Comparison of ENCODE assay signal across 11 mouse cellular contexts in the genomic region with DNA sequence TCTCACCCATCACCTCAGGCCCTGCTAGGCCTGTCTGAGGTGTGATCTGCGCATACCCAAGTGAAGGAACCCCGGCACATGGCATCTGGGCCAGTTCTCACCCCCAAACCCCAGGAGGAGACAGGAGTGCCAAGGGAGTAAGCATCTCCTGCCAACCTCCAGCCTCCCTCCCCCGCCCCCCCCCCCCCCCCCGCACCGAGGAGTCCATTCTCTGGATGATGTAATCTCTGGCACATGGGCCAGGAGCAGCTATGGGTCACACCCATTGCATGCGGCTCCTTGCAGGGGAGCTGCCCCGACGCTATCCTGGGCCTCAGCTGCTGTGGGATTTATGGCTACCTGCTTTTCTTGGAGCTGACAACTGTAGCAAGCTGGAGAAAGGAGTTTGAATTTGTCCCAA. TPM values are rescaled to one million over a fixed set of nuclear protein-coding genes. Genes with fewer than 3 reads are reported as not detected.
DNase-seq lines count a peak whose midpoint lies in the region; ATAC-seq and TF ChIP-seq lines count a peak whose summit lies in the region.
"Had no signal": no experiment of that assay in that cellular context is flagged by ENCODE, and none has a peak within 500 bp of the region (broad histone marks: within the 10 kb centered on the region; RNA-seq: fewer than 3 reads in every experiment).

No protein-coding gene starts in this region.

- no peak overlapping the region for H3K4me3 ChIP-seq in embryonic facial prominence, embryonic 14.5 days (ENCODE audit: low read depth, low read length)
- H3K4me3 ChIP-seq in embryonic facial prominence, embryonic 10.5 days: no peak overlapping the region
- no peak overlapping the region for H3K4me3 ChIP-seq in midbrain, postnatal 0 days (ENCODE audit: low read depth, low read length)
- no peak overlapping the region for H3K4me3 ChIP-seq in midbrain, embryonic 16.5 days (ENCODE audit: low read depth, low read length)
- H3K4me3 ChIP-seq: embryonic facial prominence, embryonic 12.5 days had no signal

- H3K27me3 ChIP-seq in embryonic facial prominence, embryonic 14.5 days (replicated peaks; ENCODE audit: control insufficient read depth, insufficient read depth, low read length): no peaks in the 10 kb centered on the region
- peaks cover 6% of the 10 kb centered on the region; the same call in 1 of the 2 replicates for H3K27me3 ChIP-seq in embryonic facial prominence, embryonic 10.5 days (replicated peaks; ENCODE audit: low read depth, poor library complexity, severe bottlenecking)
- H3K27me3 ChIP-seq in midbrain, postnatal 0 days (ENCODE audit: insufficient read depth, low read length): no peaks in the 10 kb centered on the region
- H3K27me3 ChIP-seq in midbrain, embryonic 16.5 days (ENCODE audit: control insufficient read depth, insufficient read depth, low read depth, low read length): no peaks in the 10 kb centered on the region
- H3K27me3 ChIP-seq: embryonic facial prominence, embryonic 12.5 days had no signal

- peak; percentile 27; the same call in 1 of the 2 replicates for ATAC-seq in embryonic facial prominence, embryonic 14.5 days (ENCODE audit: low read depth)
- ATAC-seq in midbrain, postnatal 0 days (ENCODE audit: low FRiP score): no peak
- ATAC-seq in midbrain, embryonic 16.5 days: no peak

- peak; percentile 65 for DNase-seq in embryonic facial prominence, embryonic 14.5 days (ENCODE audit: low spot score)
- DNase-seq in embryonic facial prominence, embryonic 10.5 days (ENCODE audit: low spot score): no peak
- peak; percentile 11 for DNase-seq in midbrain, postnatal 0 days (ENCODE audit: low spot score)
- DNase-seq in fibroblast of lung, adult 2 months (ENCODE audit: low read depth): peak; percentile 56
- DNase-seq in skeletal muscle tissue, adult 2 months (ENCODE audit: low read depth, low spot score): peak; percentile 61
- DNase-seq in frontal cortex, postnatal 10 days (ENCODE audit: low spot score in 2 of 2): no peak
- no peak for DNase-seq in left cerebral cortex, adult 18-20 months (ENCODE audit: low spot score in 2 of 2)
- DNase-seq: right cerebral cortex, adult 18-20 months had no signal

- no peak overlapping the region for H3K9ac ChIP-seq in embryonic facial prominence, embryonic 14.5 days (ENCODE audit: low read depth, low read length)
- H3K9ac ChIP-seq in midbrain, postnatal 0 days (replicated peaks; ENCODE audit: low read length, poor library complexity, severe bottlenecking): no peak overlapping the region
- H3K9ac ChIP-seq in midbrain, embryonic 16.5 days (ENCODE audit: low read depth, low read length): no peak overlapping the region
- H3K9ac ChIP-seq: embryonic facial prominence, embryonic 12.5 days had no signal

- no peak overlapping the region for H3K27ac ChIP-seq in embryonic facial prominence, embryonic 14.5 days (replicated peaks; ENCODE audit: low read depth, low read length)
- no peak overlapping the region for H3K27ac ChIP-seq in embryonic facial prominence, embryonic 10.5 days (replicated peaks)
- no peak overlapping the region for H3K27ac ChIP-seq in midbrain, postnatal 0 days (ENCODE audit: low read depth, low read length)
- H3K27ac ChIP-seq in midbrain, embryonic 16.5 days (ENCODE audit: low read length): no peak overlapping the region
- H3K27ac ChIP-seq: embryonic facial prominence, embryonic 12.5 days; macrophage had no signal

- H3K9me3 ChIP-seq in embryonic facial prominence, embryonic 14.5 days (ENCODE audit: control insufficient read depth, low read length): peaks cover 5% of the 10 kb centered on the region; the same call in 1 of the 2 replicates
- H3K9me3 ChIP-seq in embryonic facial prominence, embryonic 10.5 days: peaks cover 7% of the 10 kb centered on the region; the same call in 1 of the 2 replicates
- H3K9me3 ChIP-seq in midbrain, postnatal 0 days (ENCODE audit: low read length): no peaks in the 10 kb centered on the region
- H3K9me3 ChIP-seq in midbrain, embryonic 16.5 days (replicated peaks; ENCODE audit: control insufficient read depth, low read length, poor library complexity, severe bottlenecking): no peaks in the 10 kb centered on the region

- no peak for TF ChIP-seq CTCF in midbrain, postnatal 0 days (IDR thresholded peaks at IDR 0.05)

- no peaks in the 10 kb centered on the region for H3K36me3 ChIP-seq in embryonic facial prominence, embryonic 14.5 days (ENCODE audit: control insufficient read depth, insufficient read depth, low read length)
- no peaks in the 10 kb centered on the region for H3K36me3 ChIP-seq in embryonic facial prominence, embryonic 10.5 days (replicated peaks)
- H3K36me3 ChIP-seq in midbrain, postnatal 0 days (ENCODE audit: insufficient read depth, low read length): no peaks in the 10 kb centered on the region
- no peaks in the 10 kb centered on the region for H3K36me3 ChIP-seq in midbrain, embryonic 16.5 days (ENCODE audit: control insufficient read depth, insufficient read depth, low read length)
- H3K36me3 ChIP-seq: embryonic facial prominence, embryonic 12.5 days had no signal

- H3K4me1 ChIP-seq in embryonic facial prominence, embryonic 14.5 days (ENCODE audit: control insufficient read depth, insufficient read depth, low read length): 0 out of 2 replicates have a peak, but pooled peaks cover 8% of the 10 kb centered on the region
- H3K4me1 ChIP-seq in embryonic facial prominence, embryonic 10.5 days: peaks cover 11% of the 10 kb centered on the region
- no peaks in the 10 kb centered on the region for H3K4me1 ChIP-seq in midbrain, postnatal 0 days (ENCODE audit: insufficient read depth, low read length)
- H3K4me1 ChIP-seq in midbrain, embryonic 16.5 days (ENCODE audit: control insufficient read depth, insufficient read depth, low read length): 0 out of 2 replicates have a peak, but pooled peaks cover 2% of the 10 kb centered on the region

- H3K4me2 ChIP-seq in embryonic facial prominence, embryonic 14.5 days (ENCODE audit: low read depth, low read length): no peak overlapping the region
- H3K4me2 ChIP-seq in midbrain, postnatal 0 days (ENCODE audit: low read depth, low read length, poor library complexity, severe bottlenecking): no peak overlapping the region
- no peak overlapping the region for H3K4me2 ChIP-seq in midbrain, embryonic 16.5 days (ENCODE audit: low read length)
- H3K4me2 ChIP-seq: embryonic facial prominence, embryonic 12.5 days had no signal

- 44% methylated on average over 5 of the region's 8 CpGs for WGBS in embryonic facial prominence, embryonic 14.5 days
- WGBS in embryonic facial prominence, embryonic 10.5 days: 76% methylated on average over 7 of the region's 8 CpGs
- WGBS in midbrain, postnatal 0 days: 62% methylated on average over 5 of the region's 8 CpGs
- WGBS in midbrain, embryonic 16.5 days: 49% methylated on average over 8 of the region's 8 CpGs

RNA-seq across cellular contexts. Expression of a gene that starts 54.3 kb away (rescaled TPM):
- 9.3 and 11.8 TPM in 2 replicates for polyA plus RNA-seq in embryonic facial prominence, embryonic 14.5 days (2014; fragmentation: Nextera tagmentation; extraction: Ambion mirVana)
- 15.9 and 18.9 TPM in 2 replicates for polyA plus RNA-seq in embryonic facial prominence, embryonic 10.5 days (2016; fragmentation: Nextera tagmentation; extraction: Ambion mirVana)
- 25.6 and 30.4 TPM in 2 replicates for total RNA-seq in midbrain, postnatal 0 days (2014; rRNA removed)
- polyA plus RNA-seq in midbrain, postnatal 0 days (2015; fragmentation: Nextera tagmentation; extraction: Ambion mirVana): 18.4 and 18.5 TPM in 2 replicates
- polyA plus RNA-seq in midbrain, embryonic 16.5 days (2015; fragmentation: Nextera tagmentation; extraction: Ambion mirVana): 7.5 and 9.8 TPM in 2 replicates
- total RNA-seq in left cerebral cortex, adult 18-20 months (2021): 10 to 100 TPM; 11.5 to 15.1 TPM
- polyA plus RNA-seq: macrophage had no signal

RNA-seq across cellular contexts. Expression of a gene that starts 54.7 kb away (rescaled TPM):
- polyA plus RNA-seq in embryonic facial prominence, embryonic 14.5 days (2014; fragmentation: Nextera tagmentation; extraction: Ambion mirVana): 12.7 and 16.7 TPM in 2 replicates
- polyA plus RNA-seq in embryonic facial prominence, embryonic 10.5 days (2016; fragmentation: Nextera tagmentation; extraction: Ambion mirVana): 1.9 and 2.9 TPM in 2 replicates
- total RNA-seq in midbrain, postnatal 0 days (2014; rRNA removed): 0.66 and 1.0 TPM in 2 replicates
- 0.83 and 1.2 TPM in 2 replicates for polyA plus RNA-seq in midbrain, postnatal 0 days (2015; fragmentation: Nextera tagmentation; extraction: Ambion mirVana)
- polyA plus RNA-seq in midbrain, embryonic 16.5 days (2015; fragmentation: Nextera tagmentation; extraction: Ambion mirVana): 0.80 and 0.89 TPM in 2 replicates
- total RNA-seq in left cerebral cortex, adult 18-20 months (2021): under 1 TPM; 0.28 to 0.74 TPM
- polyA plus RNA-seq: macrophage had no signal

Comparison
In these comparisons a context has a peak if more than half of its experiments do, and no peak if none do; other contexts are left out.
1. DNase-seq: peak in embryonic facial prominence, embryonic 14.5 days (single experiment), midbrain, postnatal 0 days (single experiment), fibroblast of lung, adult 2 months (single experiment) and skeletal muscle tissue, adult 2 months (single experiment); none in embryonic facial prominence, embryonic 10.5 days (single experiment), frontal cortex, postnatal 10 days (0 of 2) and left cerebral cortex, adult 18-20 months (0 of 2).